Mouse (Mus musculus): ENCODE measurements around the gene Eefsec.

Eefsec gene

DNA sequence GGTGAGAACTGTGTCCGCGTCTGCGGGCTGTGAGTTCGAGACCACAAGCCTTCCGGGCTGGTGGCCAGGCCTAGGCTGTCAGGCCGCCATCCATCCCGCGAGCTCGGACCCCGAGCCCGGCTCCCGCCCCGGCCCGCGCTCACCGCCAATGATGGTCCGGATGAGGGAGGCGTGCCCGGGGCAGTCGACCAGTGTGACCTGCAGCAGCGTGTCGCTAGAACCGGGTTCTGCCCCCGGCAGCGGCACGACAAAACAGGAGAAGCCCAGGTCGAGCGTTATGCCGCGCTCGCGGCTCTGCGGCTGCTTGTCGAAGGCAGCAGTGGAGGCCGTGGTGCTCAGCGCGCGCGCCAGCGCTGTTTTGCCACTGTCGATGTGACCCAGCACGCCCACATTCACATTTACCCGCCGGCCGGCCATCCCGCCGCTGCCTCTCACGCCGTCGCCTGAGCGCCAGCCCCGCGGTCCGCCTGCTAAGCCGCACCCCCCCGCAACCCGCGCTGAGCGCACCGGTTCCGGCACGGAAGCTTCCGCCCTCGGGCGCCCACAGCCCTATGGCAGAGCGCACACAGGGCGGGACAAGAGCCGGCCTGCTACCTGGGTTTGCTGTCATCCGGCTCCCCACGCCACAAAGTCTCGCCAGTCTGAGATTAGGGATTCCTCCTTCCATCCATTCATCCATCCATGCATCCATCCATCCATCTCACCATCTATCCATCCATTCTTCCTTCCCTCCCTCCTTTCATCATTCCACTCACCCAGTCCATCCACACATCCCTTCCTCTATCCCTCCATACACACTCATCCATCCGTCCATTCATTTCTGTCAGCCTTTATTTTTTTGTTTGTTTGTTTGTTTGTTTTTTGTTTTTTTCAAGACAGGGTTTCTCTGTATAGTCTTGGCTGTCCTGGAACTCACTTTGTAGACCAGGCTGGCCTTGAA, at the start of gene Eefsec:
Gene Eefsec, minus strand, starts transcription at position 477 of the 940 bp plus-strand sequence.
- peak; percentile 86 to 96 for DNase-seq (ENCODE audit: low spot score in 2 of 2)

DNA sequence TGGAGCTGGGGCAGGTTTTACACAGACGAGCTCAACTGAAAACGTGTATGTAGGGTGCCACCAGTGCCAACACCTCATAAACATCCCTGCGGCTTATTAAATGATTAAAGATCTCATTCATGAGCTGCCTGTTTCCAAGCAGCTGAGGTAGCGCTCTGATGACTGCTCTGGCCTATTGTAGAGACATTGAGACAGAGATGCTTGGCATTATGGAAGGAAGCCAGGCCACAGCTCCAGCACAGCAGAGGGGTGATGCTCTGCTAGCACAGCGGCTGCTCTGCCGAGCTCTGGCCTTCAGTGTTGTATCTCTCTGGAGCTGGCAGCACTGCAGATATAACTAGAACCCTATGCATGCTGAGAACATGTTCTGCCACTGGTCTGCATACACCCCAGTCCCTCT, 47.4 kb upstream of the Eefsec start:
- no peak for DNase-seq (ENCODE audit: low spot score in 2 of 2)

DNA sequence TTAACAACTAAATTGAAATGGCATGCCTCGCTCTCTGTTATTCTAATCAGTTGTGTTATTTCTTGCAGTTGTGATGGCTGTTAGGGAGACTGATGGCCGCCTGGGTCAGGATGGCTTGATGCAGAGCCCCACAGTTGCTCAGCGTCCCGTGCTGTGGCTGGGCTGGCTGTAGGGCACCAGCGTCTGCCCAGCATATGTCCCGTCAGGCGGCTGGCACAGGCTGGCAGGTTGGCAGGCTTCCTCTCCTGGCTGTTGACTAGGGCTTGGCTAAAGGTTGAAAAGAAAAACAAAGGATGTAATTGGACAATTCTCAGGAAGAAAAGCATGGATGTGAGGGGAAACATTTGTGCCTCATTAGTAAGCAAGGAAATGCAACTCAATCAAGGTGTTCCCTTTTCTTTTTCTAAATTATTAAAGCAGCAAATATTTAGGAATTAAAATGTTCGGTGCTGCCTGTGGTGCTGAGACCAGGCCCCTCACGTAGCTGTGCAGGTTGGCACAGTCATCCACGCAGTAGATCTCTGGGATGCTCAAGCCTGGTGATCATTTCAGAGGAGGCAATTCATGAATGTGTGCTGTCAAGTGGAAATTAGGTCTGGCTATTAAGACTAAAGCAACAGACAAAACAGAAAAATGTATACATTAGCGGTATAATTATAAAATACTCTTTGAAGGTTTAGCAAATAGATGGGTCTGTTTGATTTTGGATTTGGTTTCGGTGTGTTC, 44.5 kb upstream of the Eefsec start:
- DNase-seq (ENCODE audit: low spot score in 2 of 2): no peak

DNA sequence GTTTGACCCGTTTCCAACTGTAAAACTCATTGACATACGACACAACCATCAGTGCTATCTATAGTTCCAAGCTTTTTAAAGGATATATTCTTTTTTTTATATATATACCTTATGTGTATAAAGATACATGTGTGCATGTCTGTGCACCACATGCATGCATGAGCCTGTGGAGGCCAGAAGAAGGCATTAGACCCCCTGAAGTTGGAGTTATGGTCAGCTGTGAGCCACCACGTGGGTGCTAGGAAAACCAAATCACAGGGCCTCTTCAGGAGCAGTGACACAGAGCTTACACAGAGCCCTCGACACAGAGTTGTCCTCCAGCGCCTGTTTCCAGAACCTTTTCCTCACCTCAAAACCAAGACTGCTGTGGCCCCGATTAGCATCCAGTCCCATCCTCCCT, 43.5 kb upstream of the Eefsec start:
- DNase-seq (ENCODE audit: low spot score in 2 of 2): no peak

DNA sequence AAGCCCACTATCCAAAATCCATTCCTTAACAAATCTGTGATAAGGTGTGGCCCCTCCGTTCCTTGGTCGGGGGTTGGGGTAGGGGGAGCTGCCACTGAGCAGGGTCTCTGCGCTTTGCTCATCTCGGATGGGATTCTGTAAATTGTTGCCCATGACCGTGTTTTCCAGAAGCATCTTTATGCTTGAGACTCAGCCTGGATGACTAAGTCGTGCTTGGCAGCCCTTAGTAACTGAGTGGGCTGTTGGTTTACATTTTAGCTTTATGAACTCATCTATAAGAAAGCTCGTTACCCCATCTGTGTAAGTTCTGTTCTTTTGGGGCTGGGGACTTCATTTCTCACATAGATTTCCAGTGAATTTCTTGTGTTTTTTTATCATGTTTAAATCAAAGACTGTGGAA, 42.7 kb upstream of the Eefsec start:
- no peak for DNase-seq (ENCODE audit: low spot score in 2 of 2)

DNA sequence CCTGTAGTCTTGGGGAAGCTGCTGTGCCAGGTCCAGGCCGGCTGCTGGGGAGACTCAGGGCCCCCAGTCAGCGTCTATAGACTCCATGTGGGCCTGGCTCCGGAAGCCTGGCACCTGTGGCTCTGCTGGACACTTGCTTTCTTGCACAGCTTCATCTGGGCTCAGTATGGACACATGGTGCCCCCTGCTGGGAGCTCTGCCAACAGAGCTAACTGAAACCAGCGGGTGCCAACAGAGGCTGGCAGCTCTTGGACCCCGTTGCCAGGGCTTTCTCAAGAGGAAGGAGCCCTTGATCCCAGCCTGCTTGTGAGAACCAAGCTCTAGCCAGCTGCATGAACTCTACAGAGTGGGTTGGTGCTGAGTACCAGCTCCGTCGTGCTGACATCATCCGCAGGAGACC, 40.6 kb upstream of the Eefsec start:
- DNase-seq (ENCODE audit: low spot score in 2 of 2): peak; percentile 39 to 75

DNA sequence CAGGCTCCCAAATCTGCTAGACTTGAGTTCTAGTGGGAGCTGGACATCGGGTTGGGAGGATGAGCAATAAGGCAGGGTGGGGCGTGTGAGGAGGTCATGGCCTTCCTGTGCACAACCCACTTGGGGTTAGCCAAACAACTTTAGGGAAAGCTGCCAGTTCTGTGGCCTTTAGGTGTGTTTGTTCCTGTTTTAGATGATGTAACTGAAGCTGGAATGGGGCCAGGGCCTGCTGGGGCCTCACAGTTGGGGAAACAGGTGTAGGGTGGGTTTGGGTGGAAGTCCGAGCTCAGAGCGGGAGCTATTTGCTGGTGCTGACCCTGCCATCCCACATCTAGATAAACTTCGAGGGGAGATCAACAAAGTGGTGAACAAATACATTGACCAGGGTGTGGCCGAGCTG, 39.0 kb upstream of the Eefsec start:
- no peak for DNase-seq (ENCODE audit: low spot score in 2 of 2)

DNA sequence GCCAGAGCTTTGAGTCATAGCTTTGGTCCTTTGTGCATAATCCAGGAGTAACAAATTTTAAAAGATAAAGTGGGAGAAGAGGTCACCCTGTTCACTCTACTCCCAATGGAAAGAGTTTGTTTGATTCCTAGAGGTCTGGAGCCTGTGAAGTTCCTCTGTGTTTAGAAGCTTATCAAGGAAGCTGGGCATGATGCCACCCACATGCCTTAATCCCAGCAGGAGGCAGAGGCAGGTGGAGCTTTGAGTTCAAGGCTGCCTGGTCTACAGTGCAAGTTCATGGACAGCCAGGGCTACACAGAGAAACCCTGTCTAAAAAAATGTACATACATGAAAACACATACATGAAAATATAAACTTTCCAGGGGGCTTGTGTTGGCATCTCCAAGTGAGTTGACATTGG, 37.6 kb upstream of the Eefsec start:
- no peak for DNase-seq (ENCODE audit: low spot score in 2 of 2)

DNA sequence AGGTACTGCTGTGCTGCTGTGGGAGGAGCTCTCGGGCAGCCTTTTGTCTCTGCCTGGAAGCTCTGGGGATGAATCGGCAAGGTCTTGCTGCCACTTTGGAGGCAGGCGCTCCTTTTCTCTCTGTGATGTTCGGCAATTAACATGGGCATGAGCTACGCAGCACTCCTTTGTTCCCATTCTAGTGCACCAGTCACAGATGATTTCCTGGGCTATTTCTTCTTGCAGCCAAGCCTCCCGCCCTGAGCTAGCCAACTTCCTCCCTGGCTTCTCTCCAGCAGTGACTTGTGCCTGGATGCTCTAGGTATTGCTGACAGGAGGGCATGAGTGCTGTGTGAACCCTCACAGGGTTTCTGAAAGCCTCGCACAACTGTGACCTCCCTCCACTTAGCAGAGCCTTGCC, 36.8 kb upstream of the Eefsec start:
- no peak for DNase-seq (ENCODE audit: low spot score in 2 of 2)

DNA sequence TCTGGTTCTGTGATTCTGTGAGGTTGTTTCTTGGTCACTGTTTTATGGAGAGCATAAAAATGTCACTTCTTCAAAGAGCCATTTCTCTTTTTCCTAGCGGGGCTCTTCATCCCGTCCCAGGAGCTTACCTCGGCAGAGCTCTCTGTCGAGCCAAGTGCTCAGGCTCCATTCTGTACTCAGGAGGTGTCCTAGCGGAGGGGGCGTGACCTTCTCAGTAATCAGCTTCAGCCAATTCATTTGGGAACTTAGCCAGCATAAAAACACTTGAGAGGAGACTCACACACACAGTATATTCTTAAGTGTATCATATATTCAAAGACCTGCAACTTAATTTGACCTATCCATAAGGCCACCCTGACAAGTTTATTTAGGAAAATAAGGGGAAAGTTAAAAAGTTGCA, 34.1 kb upstream of the Eefsec start:
- no peak for DNase-seq (ENCODE audit: low spot score in 2 of 2)

DNA sequence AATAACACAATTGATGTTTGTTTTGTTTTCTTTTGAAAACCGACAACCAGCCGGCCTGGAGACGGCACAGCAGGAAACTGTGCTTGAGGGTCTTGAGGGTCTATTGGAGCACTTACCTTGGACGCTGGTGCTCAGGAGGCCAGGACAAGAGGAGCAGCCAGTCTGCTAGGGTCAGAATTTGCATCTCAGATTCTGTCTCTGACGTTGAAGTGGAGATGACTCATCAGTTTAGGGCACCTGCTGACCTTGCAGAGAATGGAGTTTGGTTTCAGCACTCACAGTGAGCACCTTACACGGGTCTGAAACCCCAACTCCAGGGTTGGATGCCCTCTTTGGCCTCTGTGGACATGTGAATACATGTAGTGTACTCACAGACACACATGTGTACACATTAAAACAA, 23.5 kb upstream of the Eefsec start:
- no peak for DNase-seq (ENCODE audit: low spot score in 2 of 2)

DNA sequence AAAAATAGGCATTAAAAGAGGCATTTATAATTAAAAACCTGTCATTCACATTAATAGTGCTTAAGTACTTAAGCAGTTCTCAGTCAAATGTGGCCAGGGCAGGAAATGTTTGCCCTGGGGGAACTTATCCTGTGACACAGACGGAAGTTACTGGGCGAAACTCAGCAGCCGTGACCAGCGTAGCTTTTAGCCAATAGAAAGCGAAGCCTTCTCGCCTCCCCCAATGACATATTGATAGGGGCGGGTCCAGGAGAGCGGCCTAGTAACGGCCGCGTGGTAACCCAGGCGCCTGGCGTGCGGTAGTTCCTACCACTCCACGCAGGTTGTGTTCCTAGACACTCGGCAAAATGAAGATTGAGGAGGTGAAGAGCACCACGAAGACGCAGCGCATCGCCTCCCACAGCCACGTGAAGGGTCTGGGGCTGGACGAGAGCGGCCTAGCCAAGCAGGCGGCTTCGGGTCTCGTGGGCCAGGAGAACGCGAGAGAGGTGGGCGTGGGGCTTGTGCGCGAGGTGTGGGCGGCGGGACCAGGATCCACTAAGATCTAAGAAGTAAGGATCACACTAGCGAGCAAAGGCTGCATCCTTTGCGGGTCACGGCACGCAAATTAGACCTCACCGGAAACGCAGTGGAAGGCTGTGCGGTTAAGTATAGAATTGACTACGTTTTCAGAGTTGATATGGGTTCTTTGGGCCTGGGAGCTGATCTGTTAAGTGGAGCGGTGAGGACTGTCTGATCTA, 19.0 kb upstream of the Eefsec start, which contains the start of gene Ruvbl1:
Gene Ruvbl1, plus strand, starts transcription at position 229 of the 740 bp plus-strand sequence.
- DNase-seq (ENCODE audit: low spot score in 2 of 2): peak; percentile 90 to 93

DNA sequence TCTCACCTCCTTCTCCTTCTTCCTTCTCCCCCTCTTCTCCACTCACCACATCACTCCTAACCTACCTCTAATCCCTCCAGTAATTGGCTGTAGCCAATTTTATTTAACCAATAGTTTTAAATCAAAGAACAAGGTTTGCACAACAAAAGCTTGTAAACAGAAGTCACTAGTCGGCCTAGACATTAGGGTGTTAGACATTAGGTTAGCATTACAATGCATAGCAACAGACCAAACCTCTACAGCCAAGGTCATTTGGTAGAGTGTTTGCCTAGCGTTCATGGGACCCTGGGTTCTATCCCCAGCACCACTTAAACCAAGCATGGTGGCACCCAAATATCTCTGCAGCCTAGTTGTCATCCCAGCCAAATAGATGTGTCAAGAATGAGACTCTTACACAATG, 8.2 kb upstream of the Eefsec start:
- DNase-seq (ENCODE audit: low spot score in 2 of 2): no peak

DNA sequence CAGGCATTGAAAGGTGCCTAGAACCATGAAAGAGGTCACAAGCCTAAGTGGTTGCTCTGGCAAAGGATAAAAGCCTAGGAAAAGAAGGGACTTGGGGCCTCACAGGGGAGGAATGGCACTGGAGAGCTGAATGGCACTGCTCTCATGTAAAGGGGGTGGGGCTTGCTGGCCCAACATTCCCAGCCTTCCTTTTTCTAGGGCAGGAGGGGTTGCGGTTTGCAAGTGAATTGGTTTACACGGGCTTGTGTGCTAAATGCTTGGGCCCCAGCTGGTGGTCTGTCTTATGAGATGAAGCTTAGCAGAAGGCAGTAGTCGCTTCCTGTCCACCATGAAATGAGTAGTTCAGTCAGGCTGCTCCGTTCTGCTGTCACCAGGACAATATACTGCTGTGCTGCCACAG, 1.1 kb upstream of the Eefsec start:
- no peak for DNase-seq (ENCODE audit: low spot score in 2 of 2)

DNA sequence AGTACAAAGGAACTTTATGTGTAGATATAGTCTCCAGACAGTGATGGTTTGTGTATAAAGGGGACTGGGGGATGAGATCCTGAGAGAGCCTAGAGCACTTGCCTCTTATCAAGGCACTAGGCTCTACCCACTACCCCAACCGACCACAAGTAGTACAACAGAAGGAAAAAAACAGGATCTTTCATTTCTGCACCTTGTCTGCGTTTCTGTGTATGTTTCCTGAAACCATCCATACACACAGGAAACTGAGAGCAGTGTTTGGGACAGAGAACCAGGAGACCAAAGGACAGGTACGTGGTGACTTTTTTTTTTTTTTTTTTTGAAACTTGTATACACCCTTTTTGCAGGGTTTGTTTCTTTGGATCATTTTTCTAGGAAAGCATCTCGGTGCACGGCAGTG, 678 bp downstream of the Eefsec start:
- no peak for DNase-seq (ENCODE audit: low spot score in 2 of 2)

DNA sequence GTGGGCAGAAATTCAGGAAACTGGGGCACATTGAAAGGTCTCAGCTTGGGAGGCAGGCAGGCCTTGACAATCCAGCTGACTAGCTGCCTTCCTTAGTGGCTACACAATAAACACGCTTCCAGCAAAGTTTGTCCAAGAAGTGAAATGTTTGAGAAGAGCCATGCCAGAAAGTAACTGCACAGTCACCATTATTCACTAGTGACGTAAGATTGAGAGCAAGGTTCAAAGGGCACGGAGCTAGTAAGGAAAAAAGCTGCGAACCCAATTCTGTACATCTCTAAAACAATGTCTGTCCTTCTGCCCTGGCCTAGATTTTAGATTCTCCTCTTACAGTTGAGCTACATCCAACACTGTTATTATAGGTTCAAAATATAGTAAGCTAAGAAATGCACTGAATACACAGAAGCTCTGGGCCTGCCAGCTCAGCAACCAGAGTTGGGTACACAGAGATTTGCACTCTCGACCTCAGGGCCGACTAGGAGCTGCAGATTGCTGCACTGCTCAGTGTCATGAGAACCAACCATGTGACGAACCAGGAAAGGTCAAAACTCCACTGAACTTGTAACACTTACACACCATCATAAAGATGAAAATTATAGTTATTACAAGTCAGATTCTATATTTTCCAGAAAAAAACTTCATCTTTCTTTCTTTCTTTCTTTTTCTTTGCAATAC, 2.1 kb downstream of the Eefsec start:
- no peak for DNase-seq (ENCODE audit: low spot score in 2 of 2)

DNA sequence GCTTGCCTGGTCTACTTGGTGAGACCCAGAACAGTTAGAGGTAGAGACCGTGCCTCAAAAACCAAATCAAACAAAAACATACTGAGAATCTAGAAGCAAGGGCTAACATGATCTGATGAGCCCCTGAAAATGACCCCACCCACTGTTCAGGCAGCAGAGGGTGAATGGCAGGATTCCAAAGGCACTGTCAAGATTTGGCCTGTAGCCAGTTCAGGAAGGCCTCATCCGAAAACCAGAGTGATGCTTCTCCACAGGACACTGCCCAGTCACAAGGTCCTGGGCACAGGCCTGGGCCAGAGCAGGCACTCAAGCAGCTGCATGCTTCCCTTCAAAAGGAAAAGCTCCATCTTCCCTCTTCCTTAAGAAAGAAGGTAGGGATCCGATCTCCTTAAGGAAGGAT, 2.9 kb downstream of the Eefsec start:
- peak in 1 of 2 experiments; percentile 22 for DNase-seq (ENCODE audit: low spot score in 2 of 2)

DNA sequence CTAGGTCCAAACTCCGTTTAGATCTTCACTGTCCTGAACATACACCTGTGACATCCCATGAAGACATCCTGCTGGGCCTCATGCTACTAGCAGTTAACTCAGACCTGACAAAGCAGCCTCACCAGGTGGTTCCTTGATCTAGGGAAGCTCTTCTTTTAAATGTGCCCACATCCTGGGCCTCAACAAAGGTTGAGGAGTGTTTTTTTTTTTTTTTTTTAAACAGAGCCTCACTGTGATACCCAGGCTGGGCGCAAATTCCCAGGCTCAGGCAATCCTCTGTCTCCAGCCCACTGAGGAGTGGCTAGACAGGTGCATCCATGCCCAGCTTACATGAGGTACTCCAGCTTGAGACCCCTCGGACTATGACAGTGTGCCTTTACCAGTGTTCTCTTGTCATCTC, 3.8 kb downstream of the Eefsec start:
- DNase-seq (ENCODE audit: low spot score in 2 of 2): no peak

DNA sequence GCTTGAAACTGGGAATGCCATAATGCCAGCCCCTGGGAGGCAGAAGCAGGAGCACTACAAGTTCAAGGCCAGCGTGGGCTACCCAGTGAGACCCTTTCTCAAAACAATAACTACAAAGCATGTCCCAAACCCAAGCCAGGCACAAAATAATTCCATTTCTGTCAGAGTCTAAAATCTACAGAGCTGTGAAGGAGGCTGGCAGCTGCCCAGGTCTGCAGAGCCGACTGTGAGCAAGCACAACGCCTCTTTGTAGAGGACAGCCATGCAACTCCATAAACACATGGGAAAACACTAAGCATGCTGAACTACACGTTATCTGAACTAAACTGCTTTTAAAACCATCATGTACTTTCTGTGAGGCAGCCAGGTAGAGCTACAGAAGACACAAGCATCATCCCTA, 7.3 kb downstream of the Eefsec start:
- DNase-seq (ENCODE audit: low spot score in 2 of 2): no peak

DNA sequence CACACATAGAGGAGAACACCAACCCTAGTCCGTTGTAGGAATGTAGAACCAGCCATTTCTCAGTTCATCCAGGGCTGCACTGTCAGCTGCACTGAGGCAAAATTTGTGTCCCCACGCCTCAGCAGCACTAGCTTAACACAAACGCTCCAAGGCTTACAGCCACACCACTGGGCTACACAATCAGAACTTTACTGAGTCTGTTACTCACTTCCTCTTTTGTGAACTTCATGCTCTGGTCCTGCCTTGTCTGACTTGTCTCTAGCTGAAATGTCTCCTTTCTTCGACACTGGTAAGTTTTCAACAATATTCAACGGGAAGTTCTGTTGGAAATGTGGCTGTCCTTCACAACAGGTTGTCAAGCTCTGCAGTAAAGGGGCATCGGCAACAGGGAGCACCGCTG, 10.7 kb downstream of the Eefsec start:
- no peak for DNase-seq (ENCODE audit: low spot score in 2 of 2)

DNA sequence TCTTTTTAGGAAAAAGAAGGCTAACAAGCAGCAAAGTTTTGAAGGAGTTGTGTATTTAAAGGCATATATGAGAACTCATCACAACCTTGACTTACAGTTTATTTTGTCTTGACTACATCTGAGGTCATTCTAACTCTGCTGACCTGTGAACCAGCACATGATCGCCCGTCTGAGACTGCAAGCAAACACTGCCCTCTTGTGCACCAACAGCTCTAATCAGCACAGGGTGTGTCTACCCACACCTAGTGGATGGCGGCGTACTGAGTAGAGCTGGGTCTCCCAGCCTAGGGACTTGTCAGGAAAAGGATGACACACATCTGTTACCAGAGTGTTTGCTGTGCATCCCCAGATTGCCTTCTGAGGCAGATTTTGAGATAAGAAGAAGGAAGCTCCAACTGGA, 15.1 kb downstream of the Eefsec start:
- DNase-seq (ENCODE audit: low spot score in 2 of 2): peak in 1 of 2 experiments; percentile 25
